Mouse (Mus musculus): ENCODE measurements around the gene Ccdc151. TPM values are rescaled to one million over a fixed set of nuclear protein-coding genes. Genes with fewer than 3 reads are reported as not detected.

Ccdc151 gene
- total and polyA plus RNA-seq, 2 experiments: 0.46 to 0.59 TPM

DNA sequence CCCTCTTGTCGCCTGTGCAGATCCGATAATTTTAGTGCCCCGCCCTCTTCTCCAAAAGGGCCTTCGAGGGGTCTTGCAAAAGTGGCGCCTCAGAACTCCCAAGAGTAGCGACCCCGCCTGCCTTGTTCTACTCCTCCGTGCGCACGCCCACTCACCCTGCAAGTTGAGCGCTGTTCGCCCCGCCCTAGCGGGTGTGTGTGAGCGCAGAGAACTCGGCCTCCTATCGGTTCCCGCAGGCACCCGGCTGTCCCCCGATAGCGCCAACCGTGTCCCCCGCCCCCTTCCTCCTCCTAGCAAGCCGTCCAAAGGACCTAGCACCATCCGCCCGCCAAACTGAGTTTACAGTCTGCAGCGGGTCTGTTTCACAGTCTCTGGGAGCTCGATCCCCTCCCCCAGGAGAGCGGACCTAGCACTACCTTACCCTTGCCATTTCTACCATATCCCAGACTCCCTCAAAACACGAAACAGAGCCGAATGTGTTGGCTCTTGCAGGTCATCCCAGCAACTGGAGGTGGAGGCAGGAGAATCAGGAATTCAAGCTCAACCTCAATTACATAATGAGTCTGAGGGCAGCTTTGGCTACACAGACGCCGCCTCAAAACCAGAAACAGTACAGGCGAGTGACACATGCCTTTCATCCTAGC, 39.9 kb downstream of the Ccdc151 start:
- H3K36me3 ChIP-seq (ENCODE audit: control insufficient read depth, insufficient read depth, low read length): no peaks in the 10 kb centered on the region
- H3K4me3 ChIP-seq (ENCODE audit: insufficient read depth, low read depth, low read length): peak overlapping the region; percentile 56
- no peaks in the 10 kb centered on the region for H3K79me2 ChIP-seq (ENCODE audit: control insufficient read depth, insufficient read depth, low read length)
- H3K4me1 ChIP-seq (ENCODE audit: control insufficient read depth, insufficient read depth, low read length): no peaks in the 10 kb centered on the region
- H3K9ac ChIP-seq (ENCODE audit: low read depth, low read length): peak overlapping the region; percentile 46
- H3K27ac ChIP-seq (replicated peaks; ENCODE audit: insufficient read depth, low read depth, low read length): no peak overlapping the region; the same call in 1 of the 2 replicates
- TF ChIP-seq CTCF (IDR thresholded peaks at IDR 0.05; ENCODE audit: low read depth, low read length): peak; percentile 15; the same call in 1 of the 2 replicates
- no peak for TF ChIP-seq POLR2A (IDR thresholded peaks at IDR 0.05; ENCODE audit: extremely low read depth, insufficient read depth, low read length)
- WGBS: 4% methylated on average over 34 of the region's 34 CpGs
- peaks cover 6% of the 10 kb centered on the region for H3K27me3 ChIP-seq (ENCODE audit: control insufficient read depth, insufficient read depth, low read length)
- DNase-seq (ENCODE audit: extremely low read depth, low read depth, low spot score): no peak

DNA sequence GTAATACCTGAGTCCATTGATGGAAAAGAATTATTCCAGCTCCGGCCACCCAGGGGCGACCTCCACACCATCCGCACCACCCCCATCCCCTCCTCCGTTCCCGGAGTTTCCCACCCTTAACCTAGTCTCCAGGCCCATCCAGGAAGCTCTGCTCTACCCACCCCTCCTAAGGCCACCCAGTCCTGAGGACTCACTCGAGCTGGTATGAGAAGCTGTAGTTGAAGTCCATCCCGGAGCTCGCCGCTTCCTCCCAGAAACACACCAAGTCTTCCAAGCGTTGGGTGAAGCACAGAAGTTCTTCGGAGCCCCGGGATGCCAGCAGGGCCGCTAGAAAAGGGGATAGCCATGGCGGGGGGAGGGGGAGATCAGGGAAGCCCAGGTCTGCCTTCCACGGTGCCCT, 40.4 kb downstream of the Ccdc151 start:
- Histone ChIP-seq H3K4me1 (ENCODE audit: control insufficient read depth, insufficient read depth, low read length) (no peaks in the 10 kb centered on the region), H3K27ac (replicated peaks; ENCODE audit: insufficient read depth, low read depth, low read length) (no peak overlapping the region), H3K27me3 (ENCODE audit: control insufficient read depth, insufficient read depth, low read length) (peaks cover 6% of the 10 kb centered on the region), H3K4me3 (ENCODE audit: insufficient read depth, low read depth, low read length) (peak overlapping the region; percentile 56), H3K36me3 (ENCODE audit: control insufficient read depth, insufficient read depth, low read length) (no peaks in the 10 kb centered on the region), H3K79me2 (ENCODE audit: control insufficient read depth, insufficient read depth, low read length) (no peaks in the 10 kb centered on the region), H3K9ac (ENCODE audit: low read depth, low read length) (peak overlapping the region; percentile 19; the same call in 1 of the 2 replicates)
- TF ChIP-seq CTCF (IDR thresholded peaks at IDR 0.05; ENCODE audit: low read depth, low read length): no peak
- TF ChIP-seq POLR2A (IDR thresholded peaks at IDR 0.05; ENCODE audit: extremely low read depth, insufficient read depth, low read length): no peak
- 3% methylated on average over 15 of the region's 15 CpGs for WGBS
- DNase-seq (ENCODE audit: extremely low read depth, low read depth, low spot score): no peak

DNA sequence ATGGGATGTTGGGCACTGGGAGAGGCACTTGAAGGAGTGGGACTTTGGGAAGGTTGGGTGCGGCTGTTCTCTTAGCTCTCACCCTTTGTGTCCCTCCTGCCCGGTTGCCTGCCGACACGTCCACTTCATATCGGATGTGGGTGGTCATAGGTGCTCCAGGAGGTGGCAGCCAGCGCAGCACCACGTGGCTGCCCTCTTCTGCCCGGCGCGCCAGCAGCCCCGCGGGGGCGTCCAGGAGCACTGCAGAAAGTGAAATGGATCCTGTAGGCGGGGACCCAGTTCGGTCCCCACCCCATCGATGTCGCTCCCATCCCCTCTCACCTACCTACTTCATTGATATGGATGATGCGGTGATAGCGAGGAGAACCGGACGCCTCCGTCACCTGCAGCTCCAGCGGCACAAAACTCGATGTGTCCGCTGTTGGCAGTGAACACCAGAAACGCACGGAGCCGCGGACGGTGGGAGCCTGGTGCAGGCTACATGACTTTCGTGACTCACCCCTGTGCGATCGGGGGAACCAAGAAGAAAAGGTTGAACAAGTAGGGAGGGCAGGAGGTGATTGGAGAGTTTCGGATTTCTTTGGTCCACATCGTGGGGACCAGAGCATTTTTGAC, 41.0 kb downstream of the Ccdc151 start:
- no peak for DNase-seq (ENCODE audit: extremely low read depth, low read depth, low spot score)
- 19% methylated on average over 35 of the region's 35 CpGs for WGBS
- Histone ChIP-seq H3K9ac (ENCODE audit: low read depth, low read length) (no peak overlapping the region), H3K36me3 (ENCODE audit: control insufficient read depth, insufficient read depth, low read length) (no peaks in the 10 kb centered on the region), H3K4me3 (ENCODE audit: insufficient read depth, low read depth, low read length) (peak overlapping the region; percentile 56; the same call in 1 of the 2 replicates), H3K79me2 (ENCODE audit: control insufficient read depth, insufficient read depth, low read length) (no peaks in the 10 kb centered on the region), H3K27me3 (ENCODE audit: control insufficient read depth, insufficient read depth, low read length) (peaks cover 6% of the 10 kb centered on the region), H3K27ac (replicated peaks; ENCODE audit: insufficient read depth, low read depth, low read length) (no peak overlapping the region), H3K4me1 (ENCODE audit: control insufficient read depth, insufficient read depth, low read length) (no peaks in the 10 kb centered on the region)
- TF ChIP-seq CTCF (IDR thresholded peaks at IDR 0.05; ENCODE audit: low read depth, low read length) (no peak), POLR2A (IDR thresholded peaks at IDR 0.05; ENCODE audit: extremely low read depth, insufficient read depth, low read length) (no peak)

DNA sequence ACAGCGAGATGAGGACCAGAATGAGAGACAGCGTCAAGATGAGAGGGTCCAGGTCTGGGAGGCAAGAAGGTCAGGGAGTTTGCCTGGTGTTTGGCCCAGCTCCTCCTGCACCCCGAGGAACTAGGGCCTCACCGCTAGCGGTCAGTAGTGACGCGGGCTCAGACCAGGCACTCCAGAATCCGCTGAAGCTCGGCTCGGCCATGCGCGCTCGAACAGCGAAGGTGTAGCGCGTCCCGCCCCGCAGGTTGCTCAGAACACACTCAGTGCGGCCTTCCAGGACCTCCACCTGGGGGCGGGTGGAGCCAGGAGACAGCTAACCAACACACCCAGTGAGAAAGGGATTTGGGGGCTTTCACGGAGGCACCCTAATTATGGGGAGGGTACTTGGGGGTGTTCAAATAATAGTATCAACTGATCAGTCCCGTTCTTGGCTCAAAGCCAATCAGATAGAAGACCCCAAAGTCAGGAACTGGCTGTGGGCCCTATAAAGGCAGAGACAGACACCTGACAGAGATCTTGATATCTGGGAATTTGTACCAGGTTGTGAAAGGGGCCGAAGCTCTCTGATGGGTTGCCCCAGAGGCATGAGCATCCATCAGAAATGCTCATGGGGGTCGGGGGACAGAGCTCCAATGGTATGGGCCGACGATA, 41.8 kb downstream of the Ccdc151 start:
- no peak for DNase-seq (ENCODE audit: extremely low read depth, low read depth, low spot score)
- Histone ChIP-seq H3K79me2 (ENCODE audit: control insufficient read depth, insufficient read depth, low read length) (no peaks in the 10 kb centered on the region), H3K4me1 (ENCODE audit: control insufficient read depth, insufficient read depth, low read length) (no peaks in the 10 kb centered on the region), H3K27ac (replicated peaks; ENCODE audit: insufficient read depth, low read depth, low read length) (no peak overlapping the region; the same call in 1 of the 2 replicates), H3K27me3 (ENCODE audit: control insufficient read depth, insufficient read depth, low read length) (peaks cover 6% of the 10 kb centered on the region), H3K4me3 (ENCODE audit: insufficient read depth, low read depth, low read length) (no peak overlapping the region), H3K9ac (ENCODE audit: low read depth, low read length) (no peak overlapping the region), H3K36me3 (ENCODE audit: control insufficient read depth, insufficient read depth, low read length) (no peaks in the 10 kb centered on the region)
- WGBS: 28% methylated on average over 26 of the region's 26 CpGs
- TF ChIP-seq POLR2A (IDR thresholded peaks at IDR 0.05; ENCODE audit: extremely low read depth, insufficient read depth, low read length) (no peak), CTCF (IDR thresholded peaks at IDR 0.05; ENCODE audit: low read depth, low read length) (no peak)

DNA sequence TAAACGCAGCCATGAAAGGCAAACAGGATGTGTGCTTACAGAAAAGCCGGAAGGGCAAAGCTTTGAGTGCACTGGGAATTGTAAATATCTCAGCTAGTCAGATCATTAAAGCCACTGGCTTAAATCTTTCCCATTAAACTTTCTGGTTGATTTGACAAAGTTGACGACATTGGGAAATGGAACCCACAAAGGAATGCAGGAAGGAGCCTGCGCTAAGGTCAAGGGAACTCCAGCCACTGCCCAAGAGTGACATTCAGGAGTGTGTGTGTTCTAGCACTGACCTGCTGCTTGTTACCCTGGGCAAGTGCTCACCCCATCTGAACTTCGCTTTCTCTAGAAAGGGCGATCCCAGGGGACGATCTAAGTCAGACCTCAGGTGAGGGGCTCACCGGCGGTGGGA, 42.3 kb downstream of the Ccdc151 start:
- H3K4me3 ChIP-seq (ENCODE audit: insufficient read depth, low read depth, low read length): no peak overlapping the region
- no peaks in the 10 kb centered on the region for H3K4me1 ChIP-seq (ENCODE audit: control insufficient read depth, insufficient read depth, low read length)
- H3K36me3 ChIP-seq (ENCODE audit: control insufficient read depth, insufficient read depth, low read length): no peaks in the 10 kb centered on the region
- H3K27me3 ChIP-seq (ENCODE audit: control insufficient read depth, insufficient read depth, low read length): peaks cover 6% of the 10 kb centered on the region
- no peak for TF ChIP-seq CTCF (IDR thresholded peaks at IDR 0.05; ENCODE audit: low read depth, low read length)
- no peak for TF ChIP-seq POLR2A (IDR thresholded peaks at IDR 0.05; ENCODE audit: extremely low read depth, insufficient read depth, low read length)
- peak; percentile 26 for DNase-seq (ENCODE audit: extremely low read depth, low read depth, low spot score)
- H3K9ac ChIP-seq (ENCODE audit: low read depth, low read length): no peak overlapping the region
- no peak overlapping the region; the same call in 1 of the 2 replicates for H3K27ac ChIP-seq (replicated peaks; ENCODE audit: insufficient read depth, low read depth, low read length)
- no peaks in the 10 kb centered on the region for H3K79me2 ChIP-seq (ENCODE audit: control insufficient read depth, insufficient read depth, low read length)
- WGBS: 63% methylated on average over 9 of the region's 9 CpGs

All from liver, adult 2 months (tissue).